Mouse (Mus musculus) stomach, embryonic 16.5 days (tissue): ENCODE measurements around the gene Lca5l. TPM values are rescaled to one million over a fixed set of nuclear protein-coding genes. Genes with fewer than 3 reads are reported as not detected.

Experiments
- ATAC-seq: fragments of 200-750 bp; cut with Nextera tagmentation; 2 replicates; pipeline ENCODE4 v1.8.0; 2017; ENCODE audit warnings: moderate number of reproducible peaks, moderate TSS enrichment; ENCODE audit not compliant: insufficient read depth, low FRiP score
- H3K27ac ChIP-seq: fragments of 300-500 bp; sonication (generic); 2 replicates; pipeline ENCODE4 v1.5.1; 2014; ENCODE audit warnings: low read length
- H3K27me3 ChIP-seq: fragments of 300-500 bp; sonication (generic); 2 replicates; pipeline ENCODE4 v1.6.1; 2014; ENCODE audit warnings: low read length, control low read depth, mixed read lengths; ENCODE audit not compliant: control insufficient read depth, insufficient read depth
- H3K36me3 ChIP-seq: fragments of 300-500 bp; sonication (generic); 2 replicates; pipeline ENCODE4 v1.6.1; 2014; ENCODE audit warnings: low read length; ENCODE audit not compliant: control insufficient read depth, insufficient read depth
- H3K4me1 ChIP-seq: fragments of 300-500 bp; sonication (generic); 2 replicates; pipeline ENCODE4 v1.6.1; 2014; ENCODE audit warnings: low read length, control low read depth, mixed read lengths; ENCODE audit not compliant: control insufficient read depth, insufficient read depth
- H3K4me2 ChIP-seq: fragments of 300-500 bp; sonication (generic); 2 replicates; pipeline ENCODE4 v1.6.1; 2014; ENCODE audit warnings: low read depth, low read length, mixed read lengths
- H3K4me3 ChIP-seq: fragments of 300-500 bp; sonication (generic); replicated peaks from 2 replicates; pipeline ENCODE4 v1.5.1; 2014; ENCODE audit warnings: mild to moderate bottlenecking, low read length
- H3K9ac ChIP-seq: fragments of 300-500 bp; sonication (generic); 2 replicates; pipeline ENCODE4 v1.6.1; 2014; ENCODE audit warnings: low read length
- H3K9me3 ChIP-seq: fragments of 300-500 bp; sonication (generic); replicated peaks from 2 replicates; pipeline ENCODE4 v1.6.1; 2016; ENCODE audit warnings: low read length, control low read depth; ENCODE audit not compliant: control insufficient read depth
- WGBS: fragments of 180-500 bp; shearing (Covaris S2); extraction: QIAGEN DNeasy Blood & Tissue Kit; methylation state at CpG from one replicate; pipeline ENCODE4 v1.1.7; 2014; 5-methylcytosine and 5-hydroxymethylcytosine counted together
- polyA plus RNA-seq: library from polyadenylated mRNA; unstranded; fragments of >200 nt; fragmentation: Nextera tagmentation; extraction: Ambion mirVana; gene quantifications from 2 replicates; pipeline ENCODE4 v1.2.1, GENCODE M21; 2015

Lca5l gene
- polyA plus RNA-seq, 1 experiment from 2014 or later = 0.90 TPM

DNA sequence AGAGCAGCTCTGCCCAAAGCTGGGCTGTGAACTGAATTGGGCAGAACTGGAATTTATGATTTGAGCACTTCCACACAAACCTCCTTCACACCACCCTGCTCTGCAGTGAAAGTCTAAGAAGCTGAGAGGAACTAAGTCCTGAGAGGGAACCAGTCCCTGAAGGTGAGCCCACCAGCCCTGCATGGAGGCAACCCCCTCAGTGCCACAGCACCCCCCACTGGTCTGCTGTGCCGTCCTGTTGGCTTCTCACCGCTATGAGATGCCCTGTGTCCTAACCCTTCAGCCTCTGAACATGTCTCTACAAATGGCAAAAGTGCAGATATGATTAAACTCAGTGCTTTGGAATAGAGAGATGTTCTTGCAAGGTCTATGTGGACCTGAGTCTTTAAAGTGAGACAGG, 79.3 kb downstream of the Lca5l start:
- Histone ChIP-seq H3K9me3 (no peaks in the 10 kb centered on the region), H3K4me1 (no peaks in the 10 kb centered on the region), H3K9ac (no peak overlapping the region), H3K4me3 (no peak overlapping the region), H3K36me3 (no peaks in the 10 kb centered on the region), H3K27ac (no peak overlapping the region), H3K4me2 (no peak overlapping the region), H3K27me3 (no peaks in the 10 kb centered on the region)
- 61% methylated on average over 2 of the region's 2 CpGs for WGBS
- no peak for ATAC-seq

DNA sequence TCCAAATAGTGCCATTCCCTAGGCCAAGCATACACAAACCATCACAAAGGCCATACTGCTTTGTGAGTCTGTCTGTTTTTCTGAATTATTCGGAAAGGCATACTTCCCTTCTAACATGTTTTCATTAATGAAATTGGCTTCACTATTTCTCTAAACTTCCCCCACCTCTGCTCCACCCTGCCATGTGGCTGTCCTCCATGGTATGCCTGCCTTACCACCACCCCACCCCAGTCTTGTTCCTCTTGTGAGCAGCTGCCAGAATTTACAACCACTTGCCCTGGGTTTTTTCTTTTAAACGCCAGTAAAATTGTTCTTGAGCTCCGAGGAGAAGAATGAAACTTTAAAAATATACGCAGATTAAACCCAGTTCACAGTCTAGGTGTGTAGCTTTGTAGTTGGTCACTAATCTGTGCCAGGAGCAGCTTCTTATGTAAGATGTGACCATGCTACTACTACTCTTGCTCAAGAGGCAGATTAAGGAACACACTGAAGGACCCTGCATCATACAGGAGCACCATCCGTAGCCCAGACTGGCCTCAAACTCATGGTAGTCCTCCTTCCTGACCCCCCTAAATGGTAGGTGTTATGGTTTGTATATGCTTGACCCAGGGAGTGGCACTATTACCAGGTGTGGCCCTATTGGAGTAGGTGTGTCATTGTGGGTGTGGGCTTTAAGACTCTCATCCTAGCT, 81.3 kb downstream of the Lca5l start:
- H3K27ac ChIP-seq = no peak overlapping the region
- H3K27me3 ChIP-seq = no peaks in the 10 kb centered on the region
- H3K4me1 ChIP-seq = no peaks in the 10 kb centered on the region
- WGBS = 77% methylated on average over 5 of the region's 5 CpGs
- no peaks in the 10 kb centered on the region for H3K9me3 ChIP-seq
- no peak for ATAC-seq
- H3K9ac ChIP-seq = no peak overlapping the region
- no peak overlapping the region for H3K4me3 ChIP-seq
- no peaks in the 10 kb centered on the region for H3K36me3 ChIP-seq
- H3K4me2 ChIP-seq = no peak overlapping the region

DNA sequence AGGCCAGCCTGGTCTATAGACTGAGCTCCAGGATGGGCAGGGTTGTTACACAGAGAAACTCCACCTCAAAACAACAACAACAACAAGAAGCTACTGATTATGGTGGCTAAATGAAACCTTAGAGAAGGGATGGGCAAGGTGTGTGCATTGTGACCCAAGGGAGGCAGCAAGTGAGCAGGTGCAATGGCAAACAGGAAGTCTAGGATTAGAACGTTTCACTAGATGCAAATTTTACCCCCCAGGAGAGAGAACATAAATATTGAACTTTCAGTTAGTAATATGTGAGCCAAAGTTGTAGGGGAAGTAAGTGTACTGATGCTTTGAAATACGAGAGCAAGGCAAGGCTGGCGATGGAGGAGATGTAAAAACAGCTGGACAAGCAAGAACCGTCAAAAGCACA, 82.4 kb downstream of the Lca5l start:
- H3K27me3 ChIP-seq = no peaks in the 10 kb centered on the region
- no peak overlapping the region for H3K4me3 ChIP-seq
- ATAC-seq = no peak
- no peaks in the 10 kb centered on the region for H3K9me3 ChIP-seq
- no peaks in the 10 kb centered on the region for H3K36me3 ChIP-seq
- H3K4me2 ChIP-seq = no peak overlapping the region
- no peak overlapping the region for H3K9ac ChIP-seq
- 57% methylated on average over 4 of the region's 4 CpGs for WGBS
- no peak overlapping the region for H3K27ac ChIP-seq
- no peaks in the 10 kb centered on the region for H3K4me1 ChIP-seq

Other genes with a start within 250 kb of the Lca5l start
- gene Psmg1, start 201.3 kb downstream of the Lca5l start, polyA plus RNA-seq = 55.2 and 64.4 TPM in 2 replicates
- 68.6 and 70.0 TPM in 2 replicates for gene Brwd1, start 109.7 kb downstream of the Lca5l start, polyA plus RNA-seq
- gene Hmgn1, start 64.5 kb downstream of the Lca5l start, polyA plus RNA-seq = 480 and 562 TPM in 2 replicates
- 55.4 and 63.1 TPM in 2 replicates for gene Wrb, start 46.9 kb downstream of the Lca5l start, polyA plus RNA-seq
- gene Sh3bgr, start 8.2 kb upstream of the Lca5l start, polyA plus RNA-seq = 50.3 and 60.9 TPM in 2 replicates
- gene B3galt5, start 43.5 kb upstream of the Lca5l start, polyA plus RNA-seq = 0.49 and 0.61 TPM in 2 replicates